Mouse (Mus musculus) kidney, postnatal 14 days (tissue): ENCODE data around the gene Olfr1047.
"Not testable (repeated sequence)": the region's sequence is repeated elsewhere in the genome, so short reads cannot be mapped to it uniquely, and the experiment has no call there.

ENCODE experiments used
- DNase-seq: peaks from one replicate; pipeline ENCODE4 v3.0.0; 2022; ENCODE audit warnings: mixed read lengths

The Olfr1047 gene

DNA sequence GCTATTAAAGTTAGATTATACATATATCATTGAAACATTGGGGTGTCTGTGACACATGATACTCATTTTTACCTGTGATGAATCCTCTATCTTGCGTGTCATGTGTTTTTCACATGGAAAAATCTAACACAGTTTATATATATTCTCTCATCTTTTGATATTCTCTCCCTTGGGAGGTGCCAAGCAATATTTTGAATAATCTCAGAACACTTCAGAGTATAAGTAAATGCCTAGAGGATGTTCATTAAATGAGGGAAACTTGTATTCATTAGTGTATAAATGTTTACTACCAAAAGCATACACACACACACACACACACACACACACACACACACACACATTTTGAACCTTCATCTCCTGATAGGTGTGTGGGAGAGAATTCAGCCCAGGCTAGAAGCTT is at the start of gene Olfr1047:
Gene Olfr1047, minus strand, starts transcription at position 101 of the 400 bp plus-strand sequence.
- no peak for DNase-seq

DNA sequence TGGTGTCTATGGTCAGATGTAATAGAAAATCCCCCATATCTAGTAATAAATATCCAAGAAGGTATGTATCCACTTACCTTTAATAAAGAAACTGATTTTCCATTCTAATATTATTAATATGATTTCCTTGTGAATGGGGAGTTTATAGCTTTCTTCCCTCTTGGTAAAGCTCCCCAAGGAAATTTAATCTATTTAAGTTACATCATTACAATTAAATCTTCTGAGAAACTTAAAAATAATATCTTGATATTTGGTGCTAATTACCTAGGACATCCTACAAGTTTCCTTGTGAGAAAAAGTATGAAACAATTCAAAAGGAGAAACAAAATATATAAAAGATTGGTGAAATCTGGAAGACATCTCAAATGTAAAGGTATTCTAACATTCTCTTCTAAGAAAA is 47.8 kb upstream of the Olfr1047 start, which contains the start of gene Olfr1051:
Gene Olfr1051, minus strand, starts transcription at position 101 of the 400 bp plus-strand sequence.
- DNase-seq = not testable (repeated sequence)

DNA sequence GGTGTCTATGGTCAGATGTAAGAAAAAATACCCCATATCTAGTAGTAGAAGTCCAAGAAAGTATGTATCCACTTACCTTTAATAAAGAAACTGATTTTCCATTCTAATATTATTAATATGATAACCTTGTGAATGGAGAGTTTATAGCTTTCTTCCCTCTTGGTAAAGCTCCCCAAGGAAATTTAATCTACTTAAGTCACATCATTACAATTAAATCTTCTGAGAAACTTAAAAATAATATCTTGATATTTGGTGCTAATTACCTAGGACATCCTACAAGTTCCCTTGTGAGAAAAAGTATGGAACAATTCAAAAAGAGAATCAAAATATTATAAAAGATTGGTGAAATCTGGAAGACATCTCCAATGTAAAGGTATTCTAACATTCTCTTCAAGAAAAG is 27.0 kb upstream of the Olfr1047 start, which contains the start of gene Olfr1049:
Gene Olfr1049, minus strand, starts transcription at position 101 of the 400 bp plus-strand sequence.
- not testable (repeated sequence) for DNase-seq

DNA sequence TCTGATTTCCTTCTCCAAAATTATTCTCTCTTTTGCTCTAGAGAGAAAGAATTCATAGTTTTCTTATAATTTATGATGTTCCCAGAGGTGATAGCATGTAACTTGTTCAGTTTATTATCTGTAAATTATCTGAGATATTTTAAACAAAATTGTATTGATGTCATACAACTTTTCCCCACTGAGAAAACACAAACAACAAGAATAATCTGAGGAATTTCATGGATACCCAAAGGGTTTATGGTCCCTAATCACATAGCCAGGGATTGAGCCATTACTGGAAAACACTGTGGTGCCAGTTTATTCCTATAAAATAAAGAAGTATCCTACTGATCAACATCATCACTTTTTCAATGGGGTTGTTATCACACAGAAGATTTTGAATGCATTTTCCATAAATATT is 9.0 kb upstream of the Olfr1047 start, which contains the start of gene Olfr1048:
Gene Olfr1048, minus strand, starts transcription at position 101 of the 400 bp plus-strand sequence.
- DNase-seq = no peak

DNA sequence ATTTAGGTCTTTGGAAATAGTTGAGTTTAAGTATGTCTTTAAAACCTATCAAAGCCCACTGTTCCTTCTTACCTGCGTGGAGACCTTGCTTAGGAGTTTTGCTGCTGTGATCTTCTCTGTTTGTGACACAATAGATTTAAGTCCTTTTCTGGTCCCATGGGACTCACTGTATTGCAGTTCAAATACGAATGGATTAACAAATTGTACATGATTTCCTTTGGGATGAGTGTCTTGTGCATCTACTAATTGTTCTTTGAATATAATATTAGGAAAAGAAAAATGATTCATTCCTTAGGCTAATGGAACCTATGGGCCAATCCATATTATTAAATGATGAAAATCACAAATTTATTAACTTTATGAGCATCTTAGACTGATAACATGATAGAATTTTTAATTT is 12.0 kb downstream of the Olfr1047 start, which contains the start of gene Olfr1046:
Gene Olfr1046, minus strand, starts transcription at position 101 of the 400 bp plus-strand sequence.
- DNase-seq = no peak

DNA sequence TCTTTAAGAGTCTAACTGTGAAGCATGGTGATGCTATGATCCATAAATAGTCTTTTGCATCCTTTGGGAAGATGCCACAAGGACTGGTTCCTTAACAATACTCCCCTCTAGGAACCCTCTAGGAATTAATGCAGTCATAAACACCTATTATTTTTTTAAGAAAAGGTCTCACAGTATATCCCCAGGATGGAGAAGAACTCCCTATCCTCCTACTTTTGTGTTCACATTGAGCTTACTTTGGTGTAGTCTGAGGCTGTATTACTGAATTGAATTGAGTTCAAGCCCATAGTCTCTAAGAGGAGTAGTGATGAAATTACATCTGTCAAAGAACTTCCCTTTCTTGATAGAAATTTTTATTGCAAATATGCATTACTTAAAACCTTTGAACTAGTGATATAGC is 28.3 kb downstream of the Olfr1047 start, which contains the start of gene Olfr1045:
Gene Olfr1045, minus strand, starts transcription at position 101 of the 400 bp plus-strand sequence.
- no peak for DNase-seq

DNA sequence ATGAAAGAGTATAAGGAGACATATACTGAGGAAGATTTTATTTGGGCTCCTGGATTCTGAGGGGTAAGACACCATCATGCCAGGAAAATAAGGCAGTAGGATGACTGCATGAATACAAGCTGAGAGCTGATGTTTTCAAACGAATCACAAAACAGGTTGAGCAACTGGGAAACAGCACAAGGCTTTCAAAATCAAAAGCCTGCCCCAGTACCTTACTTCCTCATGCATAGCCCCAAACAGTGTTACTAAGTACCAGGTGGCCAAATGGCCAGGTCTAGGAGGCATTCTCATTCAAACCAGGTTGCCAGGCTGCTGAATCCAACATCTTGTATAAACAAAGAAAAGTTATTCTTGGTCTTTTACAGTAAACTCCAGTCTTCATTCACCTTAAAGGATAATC is 35.3 kb downstream of the Olfr1047 start:
- no peak for DNase-seq

DNA sequence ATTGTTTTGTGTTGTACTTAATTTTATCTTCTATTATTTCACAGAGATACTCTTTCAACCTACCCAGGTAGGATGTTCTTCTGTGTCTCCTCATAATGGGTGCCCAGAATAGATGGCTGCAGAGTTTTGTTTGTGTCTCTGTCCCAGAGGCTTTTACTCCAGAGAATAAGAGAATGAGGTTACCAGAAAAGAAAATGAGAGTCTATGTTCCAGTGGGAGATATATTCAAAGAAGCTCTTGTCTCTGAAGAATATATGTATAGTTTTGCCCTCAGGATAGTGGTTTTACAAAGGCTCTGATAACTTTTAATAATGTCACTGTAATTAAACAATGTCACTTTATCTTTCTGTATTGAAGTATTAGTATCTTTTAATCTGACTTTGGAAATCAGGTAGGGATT is 45.6 kb downstream of the Olfr1047 start, which contains the start of gene Olfr52:
Gene Olfr52, minus strand, starts transcription at position 101 of the 400 bp plus-strand sequence.
- DNase-seq = no peak

DNA sequence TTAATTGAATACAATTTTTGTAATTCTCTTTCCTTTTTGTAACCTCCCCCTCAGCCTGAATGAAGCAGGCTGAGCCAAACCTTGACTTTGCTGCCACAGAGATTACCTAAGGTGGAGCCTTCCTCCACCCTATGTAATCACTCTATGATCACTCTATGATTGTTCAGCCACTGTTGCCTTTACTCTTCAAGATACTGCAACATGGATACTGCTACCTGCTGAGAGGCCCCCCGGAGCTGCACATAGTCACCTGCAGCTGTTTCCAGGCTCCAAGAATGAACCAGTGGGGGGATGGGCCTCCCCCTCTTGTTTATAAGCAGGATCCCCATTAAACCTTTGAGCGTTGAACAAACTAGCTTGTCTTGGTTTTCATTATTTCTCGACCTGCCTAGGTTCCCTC is 51.3 kb downstream of the Olfr1047 start:
- no peak for DNase-seq

DNA sequence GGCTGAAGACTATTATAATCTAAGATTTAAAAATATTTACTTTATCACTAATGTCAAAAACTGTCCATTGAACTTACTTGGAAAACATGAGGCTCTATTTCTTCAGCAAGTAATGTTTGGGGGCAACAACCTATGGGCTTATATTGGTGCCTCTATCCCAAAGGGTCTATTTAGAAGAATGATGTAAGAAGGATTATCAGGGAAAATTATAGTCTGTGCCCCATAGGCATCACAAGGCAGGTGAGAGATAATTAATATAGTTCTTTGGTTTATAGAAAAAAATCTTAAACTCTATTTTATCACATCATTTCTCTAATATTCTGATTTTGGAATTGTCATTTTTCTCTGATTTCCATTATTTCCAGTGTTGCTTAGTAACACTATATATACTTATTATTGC is 53.5 kb downstream of the Olfr1047 start, which contains the start of gene Olfr1044:
Gene Olfr1044, minus strand, starts transcription at position 101 of the 400 bp plus-strand sequence.
- no peak for DNase-seq
